Mouse (Mus musculus): ENCODE measurements around the gene Adgre5. TPM values are rescaled to one million over a fixed set of nuclear protein-coding genes. Genes with fewer than 3 reads are reported as not detected.

The Adgre5 gene
- 7.8 and 11.5 TPM in 2 replicates for polyA plus RNA-seq (2016; fragmentation: Nextera tagmentation; extraction: Ambion mirVana)

DNA sequence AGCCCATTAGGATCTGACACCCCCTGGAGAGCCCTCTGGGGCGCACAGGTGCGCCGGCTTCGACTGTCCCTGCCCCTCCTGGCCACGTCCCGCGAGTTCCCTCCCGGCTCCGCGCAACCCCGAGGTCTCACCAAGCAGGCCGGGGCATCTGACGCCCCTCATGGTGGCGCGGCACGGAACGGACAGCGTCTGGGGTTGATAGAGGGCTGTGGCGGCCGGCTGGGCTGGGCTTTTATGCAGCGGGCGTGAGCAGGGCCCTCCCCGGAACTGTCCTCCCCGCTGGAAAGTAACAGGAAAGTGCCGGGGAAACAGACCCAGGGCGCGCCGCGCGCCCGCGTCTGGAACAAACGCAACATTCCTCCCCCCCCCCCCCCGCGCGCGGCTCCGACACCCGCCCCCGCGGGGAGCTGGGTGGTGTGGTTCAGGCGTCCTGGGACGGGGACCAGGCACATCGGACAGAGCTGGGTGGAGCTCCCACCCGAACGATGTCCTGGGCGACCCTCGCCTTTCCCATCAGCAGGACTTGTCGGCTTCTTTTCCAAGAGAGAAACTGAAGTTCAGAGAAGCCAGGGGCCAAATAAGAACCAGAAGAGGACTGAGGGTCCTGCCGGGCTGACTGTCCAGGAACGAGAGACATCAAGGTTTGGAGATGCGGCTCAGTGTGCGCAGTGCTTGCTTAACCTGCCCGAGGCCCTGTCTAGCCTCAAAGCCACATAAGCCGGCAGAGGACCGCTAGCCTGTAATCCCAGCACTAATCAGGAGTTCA lies at the start of gene Adgre5:
Gene Adgre5, minus strand, starts transcription at position 351 of the 766 bp plus-strand sequence.
- Histone ChIP-seq H3K4me3 (peak within 1 kb of the TSS; percentile 62), H3K27ac (replicated peaks) (peak within 1 kb of the TSS; percentile 83), H3K36me3 (replicated peaks) (no peaks in the 10 kb centered on the region), H3K4me1 (peaks cover 42% of the 10 kb centered on the region), H3K9me3 (peaks cover 4% of the 10 kb centered on the region; the same call in 1 of the 2 replicates), H3K27me3 (replicated peaks; ENCODE audit: low read depth, poor library complexity, severe bottlenecking) (peaks cover 66% of the 10 kb centered on the region)
- under 1% methylated on average over 52 of the region's 56 CpGs for WGBS
- DNase-seq (ENCODE audit: low spot score), result peak; percentile 73

DNA sequence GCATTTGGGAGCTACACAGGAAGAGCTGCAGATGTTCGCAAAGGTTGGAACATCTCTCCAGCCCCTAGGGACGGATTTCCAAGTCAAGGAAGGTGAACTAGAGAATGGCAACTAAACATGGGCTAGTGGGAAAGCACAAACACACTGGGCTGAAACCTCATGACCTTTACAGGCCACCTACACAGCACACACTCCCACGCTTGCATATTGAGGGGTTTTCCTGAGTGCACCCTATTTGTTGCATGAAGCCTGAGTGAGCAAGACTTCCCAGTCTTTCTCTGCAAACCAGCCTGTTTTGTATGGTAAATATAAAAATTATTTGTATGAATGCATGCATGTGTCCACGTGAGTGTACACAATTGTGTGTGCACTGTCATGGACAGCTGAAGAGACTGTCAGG lies 48.7 kb upstream of the Adgre5 start:
- WGBS, result 79% methylated on average over 4 of the region's 4 CpGs
- no peaks in the 10 kb centered on the region for H3K36me3 ChIP-seq (replicated peaks)
- H3K9me3 ChIP-seq, result no peaks in the 10 kb centered on the region
- H3K4me3 ChIP-seq, result no peak overlapping the region
- no peaks in the 10 kb centered on the region; the same call in 1 of the 2 replicates for H3K4me1 ChIP-seq
- H3K27ac ChIP-seq (replicated peaks), result no peak overlapping the region
- DNase-seq (ENCODE audit: low spot score), result no peak
- 0 out of 2 replicates have a peak, but pooled peaks cover 5% of the 10 kb centered on the region for H3K27me3 ChIP-seq (replicated peaks; ENCODE audit: low read depth, poor library complexity, severe bottlenecking)

DNA sequence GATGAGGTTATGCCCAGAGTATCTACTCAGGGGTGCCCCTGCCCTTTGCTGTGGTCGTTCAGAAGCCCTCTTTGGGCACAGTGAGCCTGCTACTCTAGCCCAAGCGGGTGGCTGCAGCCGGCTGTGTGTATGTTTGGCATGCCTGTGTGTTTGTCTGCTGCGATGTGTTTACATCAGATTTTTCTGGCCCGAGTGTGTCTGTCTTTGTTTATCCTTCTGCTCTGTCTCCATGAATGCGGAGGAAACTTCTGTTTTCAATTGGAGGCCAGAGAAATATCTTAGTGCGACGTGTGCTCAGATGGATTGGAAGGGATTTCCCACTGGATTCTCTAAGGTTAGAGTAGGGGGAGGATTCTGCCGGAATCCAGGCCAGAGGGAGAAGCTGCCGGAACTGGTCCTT lies 43.9 kb upstream of the Adgre5 start:
- Histone ChIP-seq H3K9me3 (no peaks in the 10 kb centered on the region), H3K4me3 (no peak overlapping the region), H3K4me1 (peaks cover 13% of the 10 kb centered on the region), H3K27me3 (replicated peaks; ENCODE audit: low read depth, poor library complexity, severe bottlenecking) (peaks cover 25% of the 10 kb centered on the region), H3K27ac (replicated peaks) (no peak overlapping the region; the same call in 1 of the 2 replicates), H3K36me3 (replicated peaks) (no peaks in the 10 kb centered on the region)
- DNase-seq (ENCODE audit: low spot score), result no peak
- WGBS, result 67% methylated on average over 10 of the region's 10 CpGs

DNA sequence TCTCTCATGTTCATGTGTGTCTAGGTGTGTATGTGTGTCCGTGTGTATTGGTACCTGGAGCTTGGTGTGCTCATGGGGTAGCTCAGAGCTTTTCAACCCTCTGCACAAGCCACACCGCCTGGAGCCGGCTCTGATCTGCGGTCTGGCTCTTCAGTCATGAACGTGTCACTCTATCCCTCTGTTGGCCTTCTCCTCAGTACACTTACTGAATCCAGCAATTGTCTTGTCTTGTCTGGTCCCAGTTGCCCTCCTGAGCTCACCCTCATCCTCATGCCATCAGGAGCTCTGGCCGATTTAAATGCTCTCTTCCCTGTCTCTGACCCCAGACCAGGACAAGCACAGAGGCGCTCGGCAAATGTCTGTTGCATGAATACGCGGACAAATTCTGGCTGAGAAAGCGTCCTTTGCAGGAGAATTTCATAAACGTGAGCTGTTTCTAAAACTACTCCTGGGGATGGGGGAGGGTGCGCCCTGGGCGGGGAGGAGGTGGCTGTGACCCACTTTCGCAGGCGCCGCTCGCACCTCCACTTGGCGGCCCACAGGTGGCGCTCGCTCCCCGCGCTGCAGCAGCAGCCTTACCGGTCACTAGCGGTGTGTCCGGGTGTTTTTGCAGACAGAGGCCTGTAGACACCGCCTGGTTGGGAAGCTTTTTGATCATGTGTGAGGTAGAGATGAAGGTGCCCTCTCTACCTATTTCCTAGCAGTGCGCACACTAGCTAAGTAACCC lies 41.9 kb upstream of the Adgre5 start:
- 0 out of 2 replicates have a peak overlapping the region, but pooled peaks have one; percentile 21 for H3K4me3 ChIP-seq

DNA sequence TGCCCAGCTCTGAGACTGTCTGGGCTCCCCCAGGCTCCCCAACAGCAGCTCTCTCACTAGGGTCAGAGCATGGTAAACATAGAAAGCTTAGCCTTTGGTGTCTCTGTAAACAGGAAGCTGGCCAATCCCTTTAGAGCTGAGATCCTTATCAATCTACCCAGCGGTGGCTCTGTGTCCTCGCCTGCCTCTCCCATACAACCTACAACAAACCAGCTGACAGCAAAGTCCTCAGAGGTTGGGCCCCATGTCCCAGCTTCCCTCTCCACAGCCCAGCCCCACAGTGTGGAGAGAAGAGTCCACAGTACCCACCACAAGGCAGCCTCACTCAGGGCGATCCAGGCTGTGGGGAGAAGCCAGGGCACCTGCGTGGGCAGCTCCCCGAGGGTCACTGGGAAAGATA lies 38.5 kb upstream of the Adgre5 start:
- no peak overlapping the region; the same call in 1 of the 2 replicates for H3K27ac ChIP-seq (replicated peaks)
- H3K4me1 ChIP-seq, result peaks cover 22% of the 10 kb centered on the region
- DNase-seq (ENCODE audit: low spot score), result no peak
- H3K36me3 ChIP-seq (replicated peaks), result no peaks in the 10 kb centered on the region
- H3K9me3 ChIP-seq, result no peaks in the 10 kb centered on the region
- 51% methylated on average over 5 of the region's 5 CpGs for WGBS
- H3K27me3 ChIP-seq (replicated peaks; ENCODE audit: low read depth, poor library complexity, severe bottlenecking), result peaks cover 24% of the 10 kb centered on the region
- no peak overlapping the region for H3K4me3 ChIP-seq

More for the DNA sequence above, 41.9 kb upstream of the Adgre5 start:
- WGBS, result 15% methylated on average over 28 of the region's 28 CpGs
- Histone ChIP-seq H3K9me3 (no peaks in the 10 kb centered on the region), H3K27ac (replicated peaks) (no peak overlapping the region), H3K4me1 (peaks cover 22% of the 10 kb centered on the region), H3K27me3 (replicated peaks; ENCODE audit: low read depth, poor library complexity, severe bottlenecking) (peaks cover 25% of the 10 kb centered on the region), H3K36me3 (replicated peaks) (no peaks in the 10 kb centered on the region)
- peak; percentile 85 for DNase-seq (ENCODE audit: low spot score)

DNA sequence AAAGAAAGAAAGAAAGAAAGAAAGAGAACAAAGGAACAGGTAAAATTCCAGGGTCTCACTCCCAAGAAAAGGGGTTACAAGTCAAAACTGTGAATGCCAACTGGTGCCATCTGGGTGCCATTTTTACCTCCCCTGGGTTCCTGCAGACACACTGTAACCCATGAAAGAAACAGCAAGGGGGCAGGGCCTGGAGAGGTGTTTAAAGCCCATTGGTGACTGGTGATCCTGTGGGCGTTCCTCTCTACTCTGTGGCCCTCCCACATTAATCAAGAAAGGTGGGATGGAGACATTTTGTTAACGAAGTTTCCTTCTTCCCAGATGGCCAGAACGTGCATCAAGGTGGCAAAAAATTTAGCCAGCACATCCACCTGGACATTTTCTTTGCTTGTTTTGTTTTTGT lies 36.9 kb upstream of the Adgre5 start:
- peaks cover 33% of the 10 kb centered on the region for H3K27me3 ChIP-seq (replicated peaks; ENCODE audit: low read depth, poor library complexity, severe bottlenecking)
- H3K36me3 ChIP-seq (replicated peaks), result no peaks in the 10 kb centered on the region
- H3K4me1 ChIP-seq, result peaks cover 28% of the 10 kb centered on the region
- no peak overlapping the region for H3K4me3 ChIP-seq
- H3K9me3 ChIP-seq, result no peaks in the 10 kb centered on the region
- WGBS, result 75% methylated on average over 3 of the region's 3 CpGs
- no peak overlapping the region for H3K27ac ChIP-seq (replicated peaks)
- no peak for DNase-seq (ENCODE audit: low spot score)

DNA sequence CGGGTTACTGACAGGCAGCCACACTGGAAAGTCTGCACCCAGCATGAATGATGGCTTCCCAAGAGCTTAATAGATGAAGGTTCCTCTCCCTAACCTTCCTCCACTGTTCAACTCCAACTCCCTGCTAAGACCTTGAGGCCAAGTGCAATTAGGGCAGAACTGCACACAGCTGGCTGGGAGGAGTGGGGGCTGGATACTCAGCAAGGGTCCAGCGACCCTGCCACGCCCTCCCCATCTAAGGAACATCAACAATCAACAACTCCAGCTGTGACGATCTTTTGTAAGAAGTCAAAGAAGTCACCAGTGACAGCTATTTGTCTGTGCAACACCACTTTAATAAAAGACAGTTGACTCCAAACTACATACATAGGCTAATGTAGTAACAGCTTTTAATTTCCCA lies 35.5 kb upstream of the Adgre5 start:
- Histone ChIP-seq H3K4me1 (peaks cover 38% of the 10 kb centered on the region), H3K9me3 (no peaks in the 10 kb centered on the region), H3K27me3 (replicated peaks; ENCODE audit: low read depth, poor library complexity, severe bottlenecking) (peaks cover 27% of the 10 kb centered on the region), H3K27ac (replicated peaks) (no peak overlapping the region), H3K36me3 (replicated peaks) (no peaks in the 10 kb centered on the region), H3K4me3 (no peak overlapping the region)
- 47% methylated on average over 4 of the region's 4 CpGs for WGBS
- DNase-seq (ENCODE audit: low spot score), result no peak

DNA sequence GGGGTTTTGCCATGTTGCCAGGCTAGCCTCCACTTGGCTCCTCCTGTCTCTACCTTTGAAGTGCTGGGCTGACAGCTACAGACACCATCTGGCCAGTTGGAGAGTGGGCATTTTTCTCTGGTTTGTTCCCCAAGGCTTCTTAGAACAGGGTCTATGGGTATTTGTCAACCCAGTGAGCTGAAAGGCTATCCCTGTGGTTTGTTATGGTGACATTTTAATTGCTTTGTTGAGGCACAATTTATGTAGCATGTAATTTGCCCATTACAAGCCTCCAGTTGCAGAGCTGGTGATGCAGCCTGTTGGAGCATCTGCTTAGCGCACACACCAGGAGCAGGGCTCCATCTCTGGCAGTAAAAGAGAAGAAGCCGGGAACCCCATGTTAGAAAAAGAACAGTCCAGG lies 33.1 kb upstream of the Adgre5 start:
- H3K4me3 ChIP-seq, result no peak overlapping the region
- 89% methylated on average over 2 of the region's 2 CpGs for WGBS
- H3K4me1 ChIP-seq, result peaks cover 23% of the 10 kb centered on the region
- H3K36me3 ChIP-seq (replicated peaks), result no peaks in the 10 kb centered on the region
- H3K27ac ChIP-seq (replicated peaks), result no peak overlapping the region
- no peak for DNase-seq (ENCODE audit: low spot score)
- H3K27me3 ChIP-seq (replicated peaks; ENCODE audit: low read depth, poor library complexity, severe bottlenecking), result peaks cover 22% of the 10 kb centered on the region
- no peaks in the 10 kb centered on the region for H3K9me3 ChIP-seq

DNA sequence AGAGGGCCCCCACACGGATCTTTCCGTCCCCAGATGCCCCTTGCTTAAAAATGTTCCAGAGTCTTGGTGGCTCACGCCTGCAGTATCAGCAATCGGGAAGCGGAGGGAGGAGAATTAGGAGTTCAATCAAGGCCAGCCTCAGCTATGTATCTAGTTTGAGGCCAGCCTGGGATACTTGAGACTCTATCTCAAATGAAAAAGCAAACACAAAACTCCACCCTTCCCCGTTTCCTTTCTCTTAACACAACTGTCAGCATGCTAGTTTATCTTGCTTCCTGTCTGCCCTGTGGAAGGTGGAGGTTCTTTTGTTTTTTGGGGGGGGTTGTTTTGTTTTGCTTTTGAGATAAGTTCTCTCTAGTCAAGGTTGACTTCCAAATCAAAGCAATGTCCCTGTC lies 32.3 kb upstream of the Adgre5 start:
- Histone ChIP-seq H3K9me3 (no peaks in the 10 kb centered on the region), H3K4me1 (peaks cover 22% of the 10 kb centered on the region), H3K4me3 (peak overlapping the region; percentile 55), H3K27me3 (replicated peaks; ENCODE audit: low read depth, poor library complexity, severe bottlenecking) (peaks cover 22% of the 10 kb centered on the region), H3K36me3 (replicated peaks) (no peaks in the 10 kb centered on the region), H3K27ac (replicated peaks) (peak overlapping the region; percentile 11; the same call in 1 of the 2 replicates)
- WGBS, result 46% methylated on average over 6 of the region's 6 CpGs
- DNase-seq (ENCODE audit: low spot score), result no peak

DNA sequence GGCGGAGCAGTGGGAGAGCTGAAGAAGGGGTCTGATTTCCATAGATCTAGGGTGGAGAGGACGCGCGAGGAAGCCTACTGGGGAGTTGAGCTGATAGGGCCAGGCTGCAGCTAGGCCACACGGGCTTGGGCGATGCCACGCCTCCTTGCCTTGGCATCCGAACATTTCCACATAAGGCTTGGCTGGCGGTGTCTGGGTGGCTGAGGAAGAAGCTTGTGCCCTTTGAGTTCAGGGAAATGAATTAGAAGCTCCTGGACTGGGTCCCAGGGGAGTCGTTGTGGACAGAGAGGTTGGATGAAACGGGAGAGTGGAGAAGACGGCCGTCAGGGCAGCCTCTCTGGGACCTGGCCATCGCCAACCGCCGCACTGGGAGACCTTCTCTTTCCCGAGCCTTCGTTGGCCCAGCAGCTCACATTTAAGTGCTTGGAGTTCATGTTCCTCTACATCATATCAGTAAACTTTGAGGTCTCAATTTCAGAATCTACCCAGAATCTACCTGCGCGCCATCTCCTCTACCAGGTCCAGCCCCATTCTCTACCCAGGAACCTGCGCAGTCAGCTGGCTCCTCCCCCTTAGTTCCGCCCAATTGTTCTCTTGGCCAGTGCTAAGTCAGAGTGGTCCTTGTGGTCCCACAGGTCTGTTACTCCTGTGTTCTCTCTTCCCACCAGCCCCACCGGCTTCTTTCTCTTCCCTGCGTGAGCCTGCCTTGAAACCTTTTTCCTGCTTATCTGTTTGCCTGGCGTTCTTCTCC lies 31.8 kb upstream of the Adgre5 start:
- 4% methylated on average over 25 of the region's 25 CpGs for WGBS
- H3K4me1 ChIP-seq, result peaks cover 22% of the 10 kb centered on the region
- peaks cover 22% of the 10 kb centered on the region for H3K27me3 ChIP-seq (replicated peaks; ENCODE audit: low read depth, poor library complexity, severe bottlenecking)
- no peaks in the 10 kb centered on the region for H3K36me3 ChIP-seq (replicated peaks)
- H3K27ac ChIP-seq (replicated peaks), result peak overlapping the region; percentile 11
- DNase-seq (ENCODE audit: low spot score), result peak; percentile 51
- H3K4me3 ChIP-seq, result peak overlapping the region; percentile 55
- no peaks in the 10 kb centered on the region for H3K9me3 ChIP-seq

DNA sequence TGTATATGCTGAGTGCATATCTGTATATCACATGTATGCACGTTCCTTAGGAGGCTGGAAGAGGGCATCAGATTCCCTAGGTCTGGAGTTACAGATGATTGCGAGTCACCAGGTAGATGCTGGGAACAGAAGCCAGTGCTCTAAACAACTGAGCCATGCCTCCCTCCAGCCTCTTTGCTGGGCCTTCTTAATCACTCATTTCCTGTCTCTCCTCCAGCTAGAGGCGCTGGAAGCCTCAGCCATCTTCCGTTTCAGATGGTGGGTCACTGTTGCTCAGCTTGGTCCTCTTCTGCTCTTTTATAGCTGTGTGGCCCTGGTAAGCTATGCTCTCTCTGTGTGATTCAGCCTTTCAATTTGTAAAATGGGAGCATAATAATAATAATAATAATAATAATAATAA lies 30.7 kb upstream of the Adgre5 start:
- WGBS, result 49% methylated on average over 4 of the region's 4 CpGs
- Histone ChIP-seq H3K27me3 (replicated peaks; ENCODE audit: low read depth, poor library complexity, severe bottlenecking) (peaks cover 22% of the 10 kb centered on the region), H3K9me3 (peaks cover 2% of the 10 kb centered on the region; the same call in 1 of the 2 replicates), H3K27ac (replicated peaks) (no peak overlapping the region), H3K36me3 (replicated peaks) (no peaks in the 10 kb centered on the region), H3K4me3 (no peak overlapping the region), H3K4me1 (peaks cover 22% of the 10 kb centered on the region)
- DNase-seq (ENCODE audit: low spot score), result no peak

DNA sequence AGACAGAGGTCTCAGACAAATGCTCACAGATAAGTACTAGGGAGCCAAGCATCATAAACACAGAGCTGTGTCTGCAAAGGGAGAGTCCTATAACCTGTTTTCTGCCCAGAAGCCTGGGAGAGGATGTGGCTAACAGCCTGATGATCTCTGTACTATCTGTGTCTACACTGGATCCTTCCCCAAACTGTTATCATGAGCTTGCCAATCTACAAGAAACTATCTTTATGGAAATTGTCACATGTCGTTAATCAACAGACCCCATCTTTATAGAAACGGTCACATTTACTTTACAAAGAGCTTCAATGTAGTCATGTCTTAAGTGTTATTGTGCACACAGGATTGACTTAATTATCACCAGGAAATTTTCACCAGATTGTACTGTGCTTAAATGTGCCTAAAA lies 29.5 kb upstream of the Adgre5 start:
- no peak overlapping the region for H3K27ac ChIP-seq (replicated peaks)
- peaks cover 4% of the 10 kb centered on the region; the same call in 1 of the 2 replicates for H3K9me3 ChIP-seq
- H3K36me3 ChIP-seq (replicated peaks), result no peaks in the 10 kb centered on the region
- peaks cover 22% of the 10 kb centered on the region for H3K27me3 ChIP-seq (replicated peaks; ENCODE audit: low read depth, poor library complexity, severe bottlenecking)
- WGBS, result 85% methylated on average over 2 of the region's 2 CpGs
- no peak for DNase-seq (ENCODE audit: low spot score)
- H3K4me1 ChIP-seq, result peaks cover 22% of the 10 kb centered on the region
- H3K4me3 ChIP-seq, result no peak overlapping the region
